Mouse (Mus musculus) lung, adult 2 months (tissue): ENCODE data around the gene Drosha.

Experiments
- CTCF ChIP-seq: fragments of 200-500 bp; IDR thresholded peaks from 2 replicates; pipeline ENCODE4 v1.5.1; 2011; ENCODE audit warnings: mild to moderate bottlenecking, low read length, control low read depth; ENCODE audit not compliant: insufficient read depth
- POLR2A ChIP-seq: fragments of 200-500 bp; IDR thresholded peaks from 2 replicates; pipeline ENCODE4 v1.6.1; 2011; ENCODE audit warnings: low read depth, mild to moderate bottlenecking, control low read depth, low read length, borderline replicate concordance; ENCODE audit errors: extremely low read depth

GRCm38 (mm10) chr15:12923826-12924225 is 99.2 kb downstream of the Drosha start:
- TF ChIP-seq CTCF (no peak), POLR2A (no peak)
